Mouse (Mus musculus): ENCODE data around the gene Cldn7.
A peak's percentile ranks its signal among the peaks of the same experiment; 100 is the strongest.
"Not testable (repeated sequence)": the region's sequence is repeated elsewhere in the genome, so short reads cannot be mapped to it uniquely, and the experiment has no call there.

Cldn7 gene

GRCm38 (mm10) chr11:70013408-70013807 lies 48.8 kb downstream of the Cldn7 start:
- DNase-seq (ENCODE audit: low spot score in 2 of 2), result no peak

GRCm38 (mm10) chr11:70014051-70014450 lies 49.5 kb downstream of the Cldn7 start:
- no peak for DNase-seq (ENCODE audit: low spot score in 2 of 2)

GRCm38 (mm10) chr11:70014880-70015558 lies 50.4 kb downstream of the Cldn7 start, which contains the start of gene Acadvl:
TSS of gene Acadvl (minus strand) at chr11:70015411.
- peak; percentile 84 to 89 for DNase-seq (ENCODE audit: low spot score in 2 of 2)

DNA sequence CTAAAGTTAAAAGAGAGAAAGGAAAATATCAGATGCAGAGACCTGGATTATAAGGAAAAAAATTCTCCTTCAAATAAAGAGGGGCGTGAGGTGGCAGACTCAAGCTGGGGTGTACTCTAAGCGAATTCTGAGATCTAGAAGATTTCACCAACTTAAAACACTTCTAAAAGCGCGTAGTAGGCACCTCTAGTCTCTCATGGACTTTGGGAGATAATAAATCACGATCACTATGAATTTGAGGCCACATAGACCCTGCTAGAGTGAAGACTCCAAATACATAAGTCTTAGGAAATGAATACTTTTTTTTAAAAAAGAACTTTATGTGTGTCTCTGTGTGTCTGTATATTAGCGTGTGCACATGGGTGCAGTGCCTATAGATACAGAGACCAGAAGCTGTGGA lies 51.1 kb downstream of the Cldn7 start:
- no peak for DNase-seq (ENCODE audit: low spot score in 2 of 2)

GRCm38 (mm10) chr11:70016177-70016576 lies 51.6 kb downstream of the Cldn7 start:
- DNase-seq (ENCODE audit: low spot score in 2 of 2), result not testable (repeated sequence)

DNA sequence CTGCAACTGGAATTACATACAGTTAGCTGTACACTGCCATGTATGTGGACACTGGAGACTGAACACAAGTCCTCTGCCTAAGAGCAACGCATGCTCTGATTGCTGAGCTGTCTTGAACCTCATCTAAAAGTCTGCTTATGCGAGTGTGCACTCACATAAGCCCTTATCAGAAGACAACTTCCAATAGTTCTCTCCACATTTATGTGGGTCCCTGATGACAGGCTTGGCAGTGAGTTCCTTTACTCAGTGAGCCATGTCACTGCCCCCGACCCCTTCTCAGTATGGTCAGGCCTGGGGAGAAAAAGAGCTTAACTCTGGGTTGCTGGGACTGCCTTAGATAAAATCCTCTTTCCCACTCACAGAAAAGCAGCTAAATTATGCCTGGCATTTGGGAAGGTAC lies 52.1 kb downstream of the Cldn7 start, which contains the start of gene Dlg4:
Gene Dlg4, plus strand, starts transcription at position 274 of the 400 bp plus-strand sequence.
- no peak for DNase-seq (ENCODE audit: low spot score in 2 of 2)

DNA sequence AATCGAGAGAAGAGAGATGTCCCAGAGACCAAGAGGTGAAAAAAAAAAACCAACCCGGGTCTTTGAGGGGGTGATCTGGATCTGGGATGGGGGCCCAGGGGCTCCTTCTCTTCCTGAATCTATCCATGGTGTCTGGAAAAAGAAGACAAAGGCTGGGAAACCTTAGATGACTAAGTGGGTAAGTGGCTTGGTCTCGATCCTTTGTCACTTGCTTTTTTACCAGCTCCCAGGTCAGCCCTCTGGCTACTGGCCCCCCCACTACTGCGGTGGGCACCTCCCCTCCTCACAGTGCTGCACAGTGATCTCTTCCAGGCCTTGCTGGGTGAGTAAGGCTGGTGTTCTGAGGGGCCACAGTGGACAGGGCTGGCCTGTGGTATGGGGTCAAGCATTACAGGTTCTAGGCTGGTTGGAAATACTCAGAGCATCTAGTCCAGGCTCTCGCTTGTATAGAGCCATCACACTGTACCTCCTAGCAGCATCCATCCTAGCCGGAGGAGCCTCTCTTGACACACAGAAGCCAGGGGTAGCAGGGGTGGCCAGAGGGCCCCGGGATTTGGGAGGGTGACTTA lies 52.7 kb downstream of the Cldn7 start:
- no peak for DNase-seq (ENCODE audit: low spot score in 2 of 2)

All from spleen, postnatal 36 days (tissue).